Mouse (Mus musculus) cerebellum, adult (tissue): ENCODE results near the gene Dmrtc1c1.
"Not testable (repeated sequence)": the region's sequence is repeated elsewhere in the genome, so short reads cannot be mapped to it uniquely, and the experiment has no call there.

ENCODE experiments used
- ATAC-seq: cut with Nextera tagmentation; 2 replicates; pipeline ENCODE4 v1.9.2; 2017; ENCODE audit warnings: mild to moderate bottlenecking, moderate library complexity, mixed read lengths; ENCODE audit not compliant: insufficient number of reproducible peaks, low FRiP score, low TSS enrichment

Gene Dmrtc1c1

GRCm38 (mm10) chrX:102802663-102803062, at the start of gene Dmrtc1c1:
Gene Dmrtc1c1, plus strand, starts transcription at chrX:102802963.
- ATAC-seq: not testable (repeated sequence)

GRCm38 (mm10) chrX:102765878-102766277, 36.9 kb upstream of the Dmrtc1c1 start:
- ATAC-seq: no peak

GRCm38 (mm10) chrX:102812311-102812710, 9.5 kb downstream of the Dmrtc1c1 start:
- ATAC-seq: no peak

GRCm38 (mm10) chrX:102854516-102854915, 51.8 kb downstream of the Dmrtc1c1 start, which contains the start of gene Dmrtc1c2:
Gene Dmrtc1c2, minus strand, starts transcription at chrX:102854616.
- ATAC-seq: not testable (repeated sequence)
